Mouse (Mus musculus) midbrain, embryonic 10.5 days (tissue): Measurements from ENCODE around the gene Slc22a17. TPM values are rescaled to one million over a fixed set of nuclear protein-coding genes. Genes with fewer than 3 reads are reported as not detected.
A peak's percentile ranks its signal among the peaks of the same experiment; 100 is the strongest.

ENCODE experiments used
- DNase-seq: peaks from one replicate; pipeline ENCODE4 v3.0.0-alpha.2; 2017; ENCODE audit warnings: low spot score
- H3K27ac ChIP-seq: fragments of 300-500 bp; sonication (generic); replicated peaks from 2 replicates; pipeline ENCODE4 v1.5.1; 2016; ENCODE audit warnings: mild to moderate bottlenecking
- H3K27me3 ChIP-seq: fragments of 300-500 bp; sonication (generic); 2 replicates; pipeline ENCODE4 v1.6.1; 2016; ENCODE audit warnings: low read depth, mild to moderate bottlenecking; ENCODE audit not compliant: poor library complexity, severe bottlenecking
- H3K36me3 ChIP-seq: fragments of 300-500 bp; sonication (generic); 2 replicates; pipeline ENCODE4 v1.6.1; 2016; ENCODE audit warnings: mild to moderate bottlenecking, moderate library complexity
- H3K4me1 ChIP-seq: fragments of 300-500 bp; sonication (generic); 2 replicates; pipeline ENCODE4 v1.6.1; 2016
- H3K4me3 ChIP-seq: fragments of 300-500 bp; sonication (generic); 2 replicates; pipeline ENCODE4 v1.5.1; 2016; ENCODE audit warnings: mild to moderate bottlenecking, moderate library complexity
- H3K9me3 ChIP-seq: fragments of 300-500 bp; sonication (generic); replicated peaks from 2 replicates; pipeline ENCODE4 v1.6.1; 2016; ENCODE audit warnings: mild to moderate bottlenecking
- WGBS: fragments of 180-500 bp; shearing (Covaris S2); methylation state at CpG from one replicate; pipeline ENCODE4 v1.1.7; 2016; 5-methylcytosine and 5-hydroxymethylcytosine counted together
- polyA plus RNA-seq: library from polyadenylated mRNA; unstranded; fragments of >200 nt; fragmentation: Nextera tagmentation; extraction: Ambion mirVana; gene quantifications from 2 replicates; pipeline ENCODE4 v1.2.1, GENCODE M21; 2016

Gene Slc22a17
- polyA plus RNA-seq, 1 experiment from 2014 or later, result 42.0 TPM

GRCm38 (mm10) chr14:54912109-54912850, 652 bp downstream of the Slc22a17 start:
- no peaks in the 10 kb centered on the region for H3K27me3 ChIP-seq
- 4% methylated on average over 66 of the region's 69 CpGs for WGBS
- peak overlapping the region; percentile 91 for H3K4me3 ChIP-seq
- H3K36me3 ChIP-seq, result peaks cover 63% of the 10 kb centered on the region
- peak overlapping the region; percentile 95 for H3K27ac ChIP-seq
- peak; percentile 46 for DNase-seq
- no peaks in the 10 kb centered on the region for H3K9me3 ChIP-seq
- H3K4me1 ChIP-seq, result peaks cover 38% of the 10 kb centered on the region

DNA sequence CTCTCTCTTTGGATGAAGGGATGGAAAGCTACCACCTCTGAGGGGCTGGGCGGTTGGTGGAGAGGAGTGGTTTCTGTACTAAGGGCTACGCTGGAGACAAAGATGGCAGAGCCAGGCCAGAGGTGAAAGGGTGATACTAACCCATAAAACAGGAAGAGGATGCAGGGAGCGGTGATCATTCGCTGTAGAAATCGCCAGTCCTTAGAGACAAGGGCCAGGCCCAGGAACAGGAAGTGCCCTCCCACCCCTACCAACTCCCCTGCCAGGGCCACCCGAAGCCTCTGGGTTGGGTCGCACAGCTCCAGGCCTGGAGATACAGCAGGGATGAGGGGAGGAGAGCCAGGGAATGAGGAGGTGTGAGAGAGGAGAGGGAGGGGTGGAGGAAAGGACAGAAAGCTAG, 4.2 kb downstream of the Slc22a17 start:
- Histone ChIP-seq H3K9me3 (no peaks in the 10 kb centered on the region), H3K4me1 (peaks cover 41% of the 10 kb centered on the region), H3K27ac (no peak overlapping the region), H3K4me3 (no peak overlapping the region), H3K27me3 (no peaks in the 10 kb centered on the region), H3K36me3 (peaks cover 72% of the 10 kb centered on the region)
- 81% methylated on average over 7 of the region's 7 CpGs for WGBS
- no peak for DNase-seq

DNA sequence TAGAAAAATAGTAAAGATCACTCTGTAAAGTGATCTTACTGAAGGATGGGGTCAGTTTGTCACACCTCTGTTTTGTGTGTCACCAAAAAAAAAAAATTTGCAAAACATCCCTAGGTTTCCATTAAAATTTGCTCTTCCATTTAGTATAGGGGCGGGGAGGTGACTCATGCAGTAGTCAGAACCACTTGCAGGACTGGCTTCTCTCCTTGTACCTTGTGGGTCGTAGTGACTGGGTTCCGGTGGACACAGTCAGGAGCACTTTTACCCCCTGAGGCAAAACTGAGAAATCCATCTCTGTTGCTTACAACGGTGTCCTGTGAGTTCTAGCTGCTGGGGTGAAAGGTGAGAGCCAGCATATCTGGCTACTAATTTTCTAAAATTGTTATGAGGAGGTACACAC, 9.3 kb downstream of the Slc22a17 start:
- H3K9me3 ChIP-seq, result no peaks in the 10 kb centered on the region
- no peak overlapping the region for H3K27ac ChIP-seq
- no peak overlapping the region for H3K4me3 ChIP-seq
- no peaks in the 10 kb centered on the region for H3K27me3 ChIP-seq
- peaks cover 57% of the 10 kb centered on the region for H3K36me3 ChIP-seq
- WGBS, result 90% methylated on average over 4 of the region's 4 CpGs
- no peak for DNase-seq
- H3K4me1 ChIP-seq, result peaks cover 11% of the 10 kb centered on the region; the same call in 1 of the 2 replicates

- H3K9me3 ChIP-seq, result no peaks in the 10 kb centered on the region
- peaks cover 8% of the 10 kb centered on the region for H3K4me1 ChIP-seq
- peaks cover 60% of the 10 kb centered on the region for H3K36me3 ChIP-seq
- no peaks in the 10 kb centered on the region for H3K27me3 ChIP-seq
- no peak overlapping the region for H3K4me3 ChIP-seq
- 1% methylated on average over 3 of the region's 3 CpGs for WGBS
- peak; percentile 65 for DNase-seq
- H3K27ac ChIP-seq, result no peak overlapping the region
Observed at GRCm38 (mm10) chr14:54900383-54900782, 12.5 kb downstream of the Slc22a17 start.

DNA sequence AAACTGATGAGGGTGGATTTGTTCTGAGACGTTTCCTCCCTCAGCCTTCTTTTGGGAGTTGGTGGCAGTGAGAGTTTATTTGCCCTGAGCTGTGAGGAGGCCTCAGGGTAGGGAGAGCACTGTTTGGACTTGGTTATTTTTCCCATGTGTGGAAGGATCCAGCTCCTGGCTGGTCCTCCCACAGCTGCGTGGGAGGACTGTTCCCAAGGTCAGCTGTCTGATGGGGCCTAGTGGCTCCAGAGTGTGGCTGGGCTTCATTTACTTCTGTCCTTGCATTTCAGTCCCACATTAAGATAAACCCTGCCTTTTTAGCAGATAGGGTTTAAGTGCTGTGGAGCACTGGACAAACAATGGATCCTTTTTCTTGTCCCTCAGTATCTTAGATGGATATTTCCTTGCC, 15.5 kb downstream of the Slc22a17 start:
- no peaks in the 10 kb centered on the region for H3K9me3 ChIP-seq
- DNase-seq, result no peak
- no peak overlapping the region for H3K27ac ChIP-seq
- peaks cover 41% of the 10 kb centered on the region for H3K36me3 ChIP-seq
- H3K4me1 ChIP-seq, result peaks cover 19% of the 10 kb centered on the region
- H3K4me3 ChIP-seq, result no peak overlapping the region
- 78% methylated on average over 2 of the region's 2 CpGs for WGBS
- no peaks in the 10 kb centered on the region for H3K27me3 ChIP-seq

- Histone ChIP-seq H3K4me3 (peak overlapping the region; percentile 98), H3K4me1 (peaks cover 19% of the 10 kb centered on the region), H3K27me3 (no peaks in the 10 kb centered on the region), H3K36me3 (peaks cover 41% of the 10 kb centered on the region), H3K9me3 (no peaks in the 10 kb centered on the region), H3K27ac (peak overlapping the region; percentile 100)
- peak; percentile 48 for DNase-seq
- under 1% methylated on average over 54 of the region's 54 CpGs for WGBS
Observed at GRCm38 (mm10) chr14:54894296-54895151, 18.4 kb downstream of the Slc22a17 start.

DNA sequence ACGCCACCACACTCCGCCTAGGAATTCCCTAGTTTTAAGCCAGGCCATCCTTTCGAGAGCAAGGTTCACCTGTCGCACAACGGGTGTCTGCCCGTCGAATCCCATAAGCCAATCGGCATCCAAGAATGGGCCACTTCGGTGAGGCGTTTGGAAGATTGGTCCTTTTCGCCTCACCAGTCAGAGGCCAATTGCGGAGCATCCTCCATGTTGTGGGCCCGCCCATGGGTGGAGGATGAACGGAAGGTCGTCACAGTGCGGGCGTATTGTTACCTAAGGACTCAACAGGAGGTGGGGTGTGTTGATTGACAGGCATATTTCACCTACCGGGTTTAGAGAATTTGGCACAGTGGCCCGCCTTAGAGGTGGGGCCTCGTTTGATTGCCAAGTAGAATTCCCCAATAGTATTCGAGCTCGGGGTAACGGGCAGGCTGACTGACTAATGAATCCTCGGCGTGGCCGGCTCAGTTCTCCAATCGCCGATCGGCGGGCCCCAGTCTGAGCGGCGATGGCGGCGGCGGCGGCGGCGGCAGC, 19.2 kb downstream of the Slc22a17 start:
- Histone ChIP-seq H3K9me3 (no peaks in the 10 kb centered on the region), H3K4me3 (peak overlapping the region; percentile 98), H3K36me3 (peaks cover 35% of the 10 kb centered on the region), H3K27me3 (no peaks in the 10 kb centered on the region), H3K27ac (peak overlapping the region; percentile 100), H3K4me1 (peaks cover 19% of the 10 kb centered on the region)
- WGBS, result under 1% methylated on average over 38 of the region's 38 CpGs
- DNase-seq, result peak; percentile 96

GRCm38 (mm10) chr14:54892200-54892599, 20.7 kb downstream of the Slc22a17 start, which contains the start of gene Pabpn1:
Gene Pabpn1 (plus strand): TSS chr14:54892500.
- DNase-seq, result no peak
- no peaks in the 10 kb centered on the region for H3K9me3 ChIP-seq
- H3K36me3 ChIP-seq, result peaks cover 22% of the 10 kb centered on the region
- peaks cover 19% of the 10 kb centered on the region for H3K4me1 ChIP-seq
- no peaks in the 10 kb centered on the region for H3K27me3 ChIP-seq
- H3K27ac ChIP-seq, result peak within 1 kb of the TSS; percentile 100
- WGBS, result 91% methylated on average over 3 of the region's 3 CpGs
- peak within 1 kb of the TSS; percentile 98 for H3K4me3 ChIP-seq

- H3K4me3 ChIP-seq, result no peak overlapping the region
- peaks cover 29% of the 10 kb centered on the region for H3K4me1 ChIP-seq
- 92% methylated on average over 11 of the region's 11 CpGs for WGBS
- no peak for DNase-seq
- peaks cover 25% of the 10 kb centered on the region for H3K36me3 ChIP-seq
- no peak overlapping the region for H3K27ac ChIP-seq
- H3K9me3 ChIP-seq, result no peaks in the 10 kb centered on the region
- no peaks in the 10 kb centered on the region for H3K27me3 ChIP-seq
Observed at GRCm38 (mm10) chr14:54885309-54885708, 27.6 kb downstream of the Slc22a17 start.

DNA sequence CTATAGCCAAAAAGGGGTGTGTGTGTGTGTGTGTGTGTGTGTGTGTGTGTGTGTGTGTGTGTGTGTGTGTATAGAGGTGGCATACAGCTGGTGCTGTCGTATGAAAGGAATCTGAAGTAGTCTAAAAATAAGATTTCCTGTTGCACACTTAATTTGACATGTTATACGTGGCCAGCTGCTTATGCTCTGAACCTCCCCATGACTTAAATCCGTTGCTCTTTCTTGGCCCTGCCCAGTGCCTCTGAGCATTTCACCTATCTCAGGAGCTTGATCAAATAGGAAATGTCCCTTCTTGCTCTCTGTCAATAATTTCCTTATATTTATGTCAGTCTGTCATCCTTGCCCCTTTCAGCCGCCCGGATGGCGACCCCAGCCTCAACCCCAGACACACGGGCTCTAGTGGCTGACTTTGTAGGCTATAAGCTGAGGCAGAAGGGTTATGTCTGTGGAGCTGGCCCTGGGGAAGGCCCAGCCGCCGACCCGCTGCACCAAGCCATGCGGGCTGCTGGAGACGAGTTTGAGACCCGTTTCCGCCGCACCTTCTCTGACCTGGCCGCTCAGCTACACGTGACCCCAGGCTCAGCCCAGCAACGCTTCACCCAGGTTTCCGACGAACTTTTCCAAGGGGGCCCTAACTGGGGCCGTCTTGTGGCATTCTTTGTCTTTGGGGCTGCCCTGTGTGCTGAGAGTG, 28.8 kb downstream of the Slc22a17 start:
- Histone ChIP-seq H3K9me3 (no peaks in the 10 kb centered on the region), H3K27ac (peak overlapping the region; percentile 91), H3K27me3 (no peaks in the 10 kb centered on the region), H3K4me1 (peaks cover 29% of the 10 kb centered on the region), H3K4me3 (peak overlapping the region; percentile 76), H3K36me3 (peaks cover 25% of the 10 kb centered on the region)
- 41% methylated on average over 21 of the region's 21 CpGs for WGBS
- DNase-seq, result no peak

DNA sequence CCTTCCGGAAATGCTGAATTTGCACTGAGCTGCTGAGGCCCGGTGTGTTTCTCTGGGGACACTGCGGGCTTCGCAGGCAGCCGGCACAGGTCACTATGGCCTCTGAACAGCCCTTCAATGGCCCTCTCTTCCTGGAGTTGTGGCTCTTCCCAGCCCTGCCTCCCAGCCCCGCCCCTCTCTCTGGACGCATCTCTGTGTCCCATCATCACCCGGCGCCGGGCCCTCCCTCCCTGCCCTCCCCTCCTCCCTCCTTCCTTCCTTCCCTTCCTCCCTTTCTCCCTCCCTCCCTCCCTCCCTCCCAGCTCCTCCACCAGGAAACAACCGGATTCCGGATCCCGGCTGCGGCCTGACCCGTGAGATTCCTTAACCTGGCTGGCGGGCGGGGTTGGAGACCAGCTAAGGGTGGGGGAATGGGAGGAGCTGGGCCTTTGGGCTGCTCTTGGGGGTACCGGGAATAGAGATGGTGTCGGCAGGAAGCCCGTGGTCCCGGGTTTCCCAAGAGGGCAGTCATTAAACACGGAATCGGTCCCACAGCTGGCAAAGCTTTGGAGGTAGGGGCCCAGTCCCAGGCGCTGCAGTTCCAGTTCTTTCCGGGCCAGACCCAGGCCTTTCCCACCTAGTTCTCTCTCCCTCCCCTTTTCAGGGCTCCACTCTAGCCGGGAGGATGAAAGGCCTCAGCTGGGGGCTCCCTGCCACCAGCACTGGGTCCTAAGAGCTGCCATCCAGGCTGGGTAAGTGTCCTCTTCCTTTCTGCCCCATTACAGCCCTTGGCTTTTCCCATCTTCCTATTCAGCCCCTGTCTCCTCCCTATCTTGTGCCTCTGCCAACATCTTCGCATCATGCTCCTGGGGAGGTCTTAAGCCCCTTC, 29.5 kb downstream of the Slc22a17 start, which contains the start of the genes Bcl2l2 and Gm20521:
Gene Bcl2l2 (plus strand): TSS at position 224 of the 868 bp plus-strand sequence.
Gene Gm20521 (plus strand): TSS at position 288 of the 868 bp plus-strand sequence.
- Histone ChIP-seq H3K27ac (peak within 1 kb of the TSS; percentile 91), H3K36me3 (peaks cover 25% of the 10 kb centered on the region), H3K4me1 (peaks cover 29% of the 10 kb centered on the region), H3K9me3 (no peaks in the 10 kb centered on the region), H3K27me3 (peaks cover 7% of the 10 kb centered on the region), H3K4me3 (peak within 1 kb of the TSS; percentile 76)
- WGBS, result 1% methylated on average over 27 of the region's 27 CpGs
- DNase-seq, result peak; percentile 89
